Mouse (Mus musculus) cerebellum, adult 2 months (tissue): ENCODE measurements at regions not wholly inside any gene's neighbourhood (a gene's known extent, or its start where the extent isn't known, plus 50 kb on each side); places are given as distances from the start of the nearest gene placed in this dataset.
"Not testable (repeated sequence)": the region's sequence is repeated elsewhere in the genome, so short reads cannot be mapped to it uniquely, and the experiment has no call there.

ENCODE experiments used
- CTCF ChIP-seq: fragments of 200-500 bp; IDR thresholded peaks from 2 replicates; pipeline ENCODE4 v1.5.1; 2011; ENCODE audit warnings: low read depth, mild to moderate bottlenecking, control low read depth, low read length, moderate library complexity, borderline replicate concordance; ENCODE audit not compliant: insufficient read depth
- POLR2A ChIP-seq: fragments of 200-500 bp; IDR thresholded peaks from 2 replicates; pipeline ENCODE4 v1.6.1; 2011; ENCODE audit warnings: low read length, control low read depth, borderline replicate concordance; ENCODE audit not compliant: insufficient read depth

- TF ChIP-seq POLR2A, CTCF: not testable (repeated sequence)
These were observed 156.0 kb upstream of the Creb1 start for GRCm38 (mm10) chr1:64376426-64376825.
